ENCODE assay signal across 10 mouse cellular contexts in genomic region chr4:70603209-70603852, GRCm38 (mm10).
A peak's percentile ranks its signal among the peaks of the same experiment; 100 is the strongest.
DNase-seq lines count a peak whose midpoint lies in the region; ATAC-seq and TF ChIP-seq lines count a peak whose summit lies in the region.
"Had no signal": no experiment of that assay in that cellular context is flagged by ENCODE, and none has a peak within 500 bp of the region (broad histone marks: within the 10 kb centered on the region; RNA-seq: fewer than 3 reads in every experiment).

No protein-coding gene starts in this region.

- no peaks in the 10 kb centered on the region for H3K4me1 ChIP-seq in lung, postnatal 0 days (ENCODE audit: insufficient read depth, low read depth, low read length)
- H3K4me1 ChIP-seq in hindbrain, embryonic 16.5 days (ENCODE audit: control insufficient read depth, insufficient read depth, low read depth, low read length): no peaks in the 10 kb centered on the region
- H3K4me1 ChIP-seq in neural tube, embryonic 11.5 days (ENCODE audit: control insufficient read depth, insufficient read depth, low read length): no peaks in the 10 kb centered on the region

- no peak overlapping the region for H3K4me2 ChIP-seq in lung, postnatal 0 days (replicated peaks; ENCODE audit: low read depth, low read length)
- H3K4me2 ChIP-seq in hindbrain, embryonic 16.5 days (ENCODE audit: low read length): no peak overlapping the region
- H3K4me2 ChIP-seq in neural tube, embryonic 11.5 days (ENCODE audit: low read depth): no peak overlapping the region

- no peak overlapping the region for H3K27ac ChIP-seq in lung, postnatal 0 days (ENCODE audit: low read length)
- H3K27ac ChIP-seq in hindbrain, embryonic 16.5 days (ENCODE audit: low read depth, low read length): no peak overlapping the region
- H3K27ac ChIP-seq in neural tube, embryonic 11.5 days (ENCODE audit: low read depth, low read length): no peak overlapping the region

- no peaks in the 10 kb centered on the region for H3K27me3 ChIP-seq in lung, postnatal 0 days (replicated peaks; ENCODE audit: insufficient read depth, low read length)
- no peaks in the 10 kb centered on the region for H3K27me3 ChIP-seq in hindbrain, embryonic 16.5 days (replicated peaks; ENCODE audit: control insufficient read depth, insufficient read depth, low read length)
- H3K27me3 ChIP-seq in neural tube, embryonic 11.5 days (ENCODE audit: control insufficient read depth, insufficient read depth, low read length): no peaks in the 10 kb centered on the region
- H3K27me3 ChIP-seq: megakaryocyte, embryonic 14.5 days had no signal

- no peak for ATAC-seq in cerebellum, adult (ENCODE audit: insufficient number of reproducible peaks, low FRiP score, low TSS enrichment)
- ATAC-seq in lung, postnatal 0 days: no peak
- 0 out of 2 replicates have a peak, but pooled peaks have one; percentile 66 for ATAC-seq in common myeloid progenitor, adult 5-6 weeks (replicated peaks; ENCODE audit: low read depth, poor library complexity, severe bottlenecking)
- peak; percentile 65 for ATAC-seq in hindbrain, embryonic 16.5 days
- ATAC-seq in neural tube, embryonic 11.5 days (ENCODE audit: insufficient read depth, low FRiP score, low TSS enrichment): no peak

- peak; percentile 70 for TF ChIP-seq CTCF in lung, postnatal 0 days (IDR thresholded peaks at IDR 0.05)

- TF ChIP-seq EP300 in lung, postnatal 0 days (IDR thresholded peaks at IDR 0.05): no peak

- H3K36me3 ChIP-seq in lung, postnatal 0 days (ENCODE audit: insufficient read depth, low read length): no peaks in the 10 kb centered on the region
- H3K36me3 ChIP-seq in hindbrain, embryonic 16.5 days (ENCODE audit: control insufficient read depth, insufficient read depth, low read length): no peaks in the 10 kb centered on the region
- no peaks in the 10 kb centered on the region for H3K36me3 ChIP-seq in neural tube, embryonic 11.5 days (ENCODE audit: control insufficient read depth, insufficient read depth, low read length)
- H3K36me3 ChIP-seq: G1E had no signal

- WGBS in lung, postnatal 0 days: 15% methylated on average over 3 of the region's 3 CpGs
- WGBS in hindbrain, embryonic 16.5 days: 32% methylated on average over 3 of the region's 3 CpGs
- WGBS in neural tube, embryonic 11.5 days: 22% methylated on average over 3 of the region's 3 CpGs

- DNase-seq in cerebellum, adult 18-20 months: peak; percentile 13 to 31
- peak; percentile 42 for DNase-seq in lung, postnatal 0 days (ENCODE audit: low spot score)
- no peak for DNase-seq in lung, adult 18-20 months
- peak; percentile 66 for DNase-seq in neural tube, embryonic 11.5 days (ENCODE audit: low spot score)
- no peak for DNase-seq in yolk sac, embryonic 10.5 days (ENCODE audit: low spot score)

- no peak overlapping the region for H3K4me3 ChIP-seq in lung, postnatal 0 days (ENCODE audit: low read depth, low read length)
- H3K4me3 ChIP-seq in hindbrain, embryonic 16.5 days (ENCODE audit: low read length): no peak overlapping the region
- H3K4me3 ChIP-seq in neural tube, embryonic 11.5 days (ENCODE audit: low read depth, low read length): no peak overlapping the region
- H3K4me3 ChIP-seq: megakaryocyte, embryonic 14.5 days had no signal

- no peaks in the 10 kb centered on the region for H3K9me3 ChIP-seq in lung, postnatal 0 days (ENCODE audit: low read length)
- no peaks in the 10 kb centered on the region for H3K9me3 ChIP-seq in hindbrain, embryonic 16.5 days (ENCODE audit: control insufficient read depth, low read length)
- no peaks in the 10 kb centered on the region for H3K9me3 ChIP-seq in neural tube, embryonic 11.5 days (ENCODE audit: control insufficient read depth, low read length)
- H3K9me3 ChIP-seq: G1E; megakaryocyte, embryonic 14.5 days had no signal

- no peak overlapping the region for H3K9ac ChIP-seq in lung, postnatal 0 days (replicated peaks; ENCODE audit: low read depth)
- H3K9ac ChIP-seq in hindbrain, embryonic 16.5 days (ENCODE audit: low read depth, low read length): no peak overlapping the region
- no peak overlapping the region for H3K9ac ChIP-seq in neural tube, embryonic 11.5 days (ENCODE audit: low read length)

Comparison
In these comparisons a context has a peak if more than half of its experiments do, and no peak if none do; other contexts are left out.
1. DNase-seq: peak in cerebellum, adult 18-20 months (2 of 2), lung, postnatal 0 days (single experiment) and neural tube, embryonic 11.5 days (single experiment); none in lung, adult 18-20 months (0 of 2) and yolk sac, embryonic 10.5 days (single experiment).
2. ATAC-seq: peak in common myeloid progenitor, adult 5-6 weeks (single experiment) and hindbrain, embryonic 16.5 days (single experiment); none in cerebellum, adult (single experiment), lung, postnatal 0 days (single experiment) and neural tube, embryonic 11.5 days (single experiment).